Mouse (Mus musculus) gastrocnemius, adult 8-10 months (tissue): ENCODE results near the gene Rdh5. TPM values are rescaled to one million over a fixed set of nuclear protein-coding genes. Genes with fewer than 3 reads are reported as not detected.

Source experiments
- DNase-seq, 2 experiments: peaks; one replicate each; pipeline ENCODE4 v3.0.0; 2022; ENCODE audit warnings: low spot score in 2 of 2
- total RNA-seq, 4 experiments: library from RNA; stranded (reverse); gene quantifications; 2 replicates each; pipeline ENCODE4 v1.2.4; 2022

Rdh5 gene
- total RNA-seq, 4 experiments from 2014 or later: 3.1 to 4.2 (median 3.7) TPM

- DNase-seq: peak; percentile 87 to 91
These were observed 13.1 kb downstream of the Rdh5 start for GRCm38 (mm10) chr10:128909567-128910028.

DNA sequence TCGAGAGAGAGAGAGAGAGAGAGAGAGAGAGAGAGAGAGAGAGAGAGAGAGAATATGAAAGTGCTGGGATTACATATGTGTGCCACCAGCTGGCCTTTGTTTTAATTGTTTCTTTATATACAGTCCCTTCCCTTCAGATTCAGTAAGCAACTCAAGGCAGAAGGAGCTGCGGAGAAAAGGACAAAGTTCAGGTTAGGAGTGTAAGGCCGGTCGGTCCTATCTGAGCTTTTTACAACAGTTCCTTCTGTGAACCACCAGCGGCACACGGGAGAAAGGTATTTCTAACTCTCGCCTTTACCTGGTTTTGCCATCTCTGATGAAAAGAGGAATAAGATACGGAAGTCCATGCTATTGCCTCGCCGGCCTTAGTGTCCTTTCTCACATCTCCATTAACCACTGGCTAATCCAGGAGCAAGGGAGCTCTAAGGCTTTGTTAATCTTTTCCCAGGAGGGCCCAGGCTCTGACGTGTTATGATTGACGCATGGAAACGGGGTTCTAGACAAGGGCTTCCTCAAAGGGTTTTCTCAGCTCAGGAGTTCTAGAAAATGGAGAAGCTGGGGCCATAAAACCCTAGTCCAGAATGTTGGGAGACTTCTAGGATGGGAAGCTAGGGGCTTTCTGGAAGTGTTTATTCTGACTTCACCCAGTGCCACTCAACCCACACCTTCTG lies 13.8 kb downstream of the Rdh5 start:
- DNase-seq: no peak

DNA sequence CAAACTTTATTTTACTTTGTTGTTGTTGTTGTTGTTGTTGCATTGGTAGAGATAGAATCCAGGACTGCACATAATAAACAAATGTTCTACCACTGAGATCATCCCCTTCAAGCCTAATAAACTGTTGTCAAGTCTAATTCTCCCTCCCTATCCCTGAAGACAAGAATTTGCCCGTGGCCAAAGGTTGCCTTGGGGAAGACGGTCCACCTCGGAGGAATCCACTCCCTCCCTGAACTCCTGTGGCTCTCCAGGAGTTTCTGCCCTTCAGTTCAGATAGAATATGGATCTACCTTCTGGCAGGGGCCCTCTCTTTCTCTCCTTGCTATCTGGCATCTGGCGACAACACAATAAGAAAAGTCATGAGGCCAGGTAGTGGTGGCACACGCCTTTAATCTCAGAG lies 17.9 kb downstream of the Rdh5 start:
- DNase-seq: no peak

DNA sequence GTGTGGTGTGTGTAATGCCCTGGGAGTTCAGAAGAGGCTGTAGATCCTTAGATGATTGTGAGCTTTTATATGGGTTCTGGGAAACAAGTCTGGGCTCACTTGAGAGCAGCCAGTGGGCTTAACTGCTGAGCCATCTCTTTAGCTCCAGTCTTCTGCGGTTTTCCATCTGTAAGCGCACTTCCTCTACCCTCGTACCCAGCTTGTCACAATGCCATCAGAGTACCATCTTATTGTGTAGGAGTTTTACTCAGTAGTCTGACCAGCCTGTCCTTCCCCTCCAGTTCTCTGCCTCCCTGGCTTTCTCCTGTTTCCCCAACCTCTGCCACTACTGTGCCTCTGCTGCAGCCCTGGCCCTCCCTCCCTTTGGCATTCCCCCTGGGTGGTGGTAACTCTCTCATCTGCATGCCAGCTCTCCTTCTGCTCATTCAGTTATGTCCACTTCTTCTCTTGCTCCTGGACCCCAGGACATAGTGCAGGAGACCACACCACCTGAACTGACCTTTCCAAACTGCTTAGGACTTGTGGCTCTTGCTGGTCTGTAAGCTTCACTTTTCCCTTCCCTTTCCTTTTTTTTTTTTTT lies 20.2 kb downstream of the Rdh5 start:
- no peak for DNase-seq

DNA sequence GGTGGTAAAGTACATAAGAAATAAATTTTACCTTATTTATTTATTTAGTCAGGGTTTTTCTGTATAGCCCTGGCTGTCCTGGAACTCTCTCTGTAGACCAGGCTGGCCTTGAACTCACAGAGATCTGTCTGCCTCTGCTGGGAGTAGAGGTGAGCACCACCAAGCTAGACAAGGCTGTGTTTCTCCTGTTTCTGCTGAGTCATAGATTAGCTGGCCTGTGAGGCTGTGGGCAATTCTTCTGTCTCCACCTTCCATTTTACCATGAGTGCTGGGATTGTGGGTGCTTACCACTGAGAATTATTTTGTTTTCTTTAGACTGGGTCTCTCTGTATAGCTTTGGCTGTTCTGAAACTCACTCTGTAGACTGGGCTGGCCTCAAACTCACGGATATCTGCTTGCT lies 21.3 kb downstream of the Rdh5 start:
- DNase-seq: no peak

DNA sequence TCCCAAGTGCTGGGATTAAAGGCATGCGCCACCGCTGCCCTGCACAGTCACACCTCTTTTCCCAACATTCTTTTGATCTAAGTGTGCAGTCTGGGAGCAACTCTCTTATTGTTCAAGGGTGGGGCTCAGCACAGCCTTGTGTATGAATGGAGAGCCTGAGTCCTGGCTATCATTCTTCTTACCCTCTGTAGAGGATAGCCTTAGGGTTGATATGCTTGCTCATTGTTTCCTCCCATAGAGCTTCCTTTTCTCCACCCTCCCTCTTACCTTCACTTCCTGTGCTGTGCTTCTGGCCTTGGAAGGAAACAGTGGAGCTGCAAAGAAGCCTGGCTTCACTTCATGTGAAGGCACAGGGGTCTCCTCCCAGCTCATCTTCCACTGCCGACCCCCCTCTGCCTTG lies 22.0 kb downstream of the Rdh5 start, which contains the start of gene Cd63:
Gene Cd63 (plus strand): TSS at position 292 of the 400 bp plus-strand sequence.
- DNase-seq: no peak

GRCm38 (mm10) chr10:128899759-128900490 lies 22.8 kb downstream of the Rdh5 start:
- DNase-seq: no peak

- no peak for DNase-seq
These were observed 25.2 kb downstream of the Rdh5 start for GRCm38 (mm10) chr10:128897501-128897900.

GRCm38 (mm10) chr10:128896807-128897206 lies 25.9 kb downstream of the Rdh5 start:
- no peak for DNase-seq

DNA sequence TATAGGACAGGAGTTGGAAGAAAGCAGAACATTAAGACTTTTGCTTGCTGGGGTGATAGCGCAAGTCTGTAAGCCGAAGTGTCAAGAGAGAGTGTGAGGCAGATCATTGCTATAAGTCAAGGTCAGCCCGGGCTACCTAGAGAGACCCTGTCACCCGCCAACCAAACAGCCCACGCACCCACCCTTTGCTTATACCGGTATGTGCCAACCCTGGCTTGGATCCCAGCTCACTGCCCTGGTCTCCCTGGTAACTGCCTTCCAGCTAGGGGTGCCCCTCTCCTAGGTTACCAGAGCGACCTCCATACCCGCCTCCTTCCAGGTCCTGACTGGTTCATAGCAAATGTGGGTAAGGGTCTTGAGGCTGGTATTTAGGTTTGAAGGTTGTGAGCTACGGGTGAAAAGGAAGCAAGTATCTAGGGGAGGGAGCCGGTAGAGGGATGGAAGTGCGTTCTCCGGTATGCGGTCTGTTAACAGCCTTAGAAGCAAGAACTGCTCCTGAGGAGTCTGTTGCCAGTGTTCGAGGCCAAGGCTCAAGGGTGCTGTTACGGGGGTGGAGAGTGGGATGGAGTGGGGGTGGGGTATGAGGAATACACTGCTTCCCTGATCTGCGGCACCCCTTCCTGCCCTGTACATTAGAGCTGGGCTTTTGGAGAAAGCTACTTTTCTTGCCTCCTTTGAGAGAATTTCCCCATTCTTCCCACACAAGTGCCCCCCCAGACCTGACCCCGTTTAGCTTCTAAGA lies 26.6 kb downstream of the Rdh5 start:
- DNase-seq: no peak

DNA sequence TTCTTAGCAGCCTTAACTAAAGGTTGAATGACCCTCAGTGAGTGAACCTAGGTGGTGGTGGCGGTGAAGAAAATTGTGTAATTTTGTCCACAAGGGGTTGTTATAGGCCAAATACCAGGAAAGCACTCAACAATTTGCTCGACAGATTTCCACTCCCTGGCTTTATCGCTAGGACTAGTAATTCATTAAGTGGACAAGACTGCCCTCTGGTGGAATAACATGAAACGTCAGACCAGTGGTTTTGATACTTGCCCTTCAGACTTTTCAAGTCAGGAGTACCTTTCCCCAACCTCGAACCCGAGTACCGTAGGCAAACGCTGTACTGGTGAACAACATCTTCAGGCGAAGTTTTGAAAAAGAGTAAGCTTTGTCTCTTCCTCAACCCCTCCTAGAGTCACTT lies 27.3 kb downstream of the Rdh5 start:
- peak in 1 of 2 experiments; percentile 48 for DNase-seq

DNA sequence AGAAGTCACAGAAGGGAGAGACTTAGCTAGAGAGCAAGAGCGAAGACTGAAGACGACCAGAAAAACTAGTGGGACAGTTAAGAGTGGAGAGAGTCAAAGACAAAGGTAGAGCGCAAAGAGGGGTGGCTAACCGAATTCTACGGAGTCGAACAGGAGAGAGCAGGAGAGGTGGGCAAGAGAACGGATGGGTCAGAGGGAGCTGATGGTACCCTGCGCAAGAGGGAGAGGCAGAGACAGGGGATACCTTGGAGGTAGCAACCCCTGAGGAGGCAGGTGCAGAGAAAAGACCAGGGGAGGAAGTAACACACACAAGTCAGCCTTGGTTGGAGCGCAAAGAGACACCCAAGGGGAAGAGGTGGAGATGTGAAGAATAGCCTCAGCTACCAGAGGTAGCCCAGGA lies 30.4 kb downstream of the Rdh5 start:
- DNase-seq: no peak

- DNase-seq: no peak
These were observed 31.2 kb downstream of the Rdh5 start, which contains the start of gene Gdf11 for GRCm38 (mm10) chr10:128891296-128892094. Gdf11 (minus strand) TSS chr10:128891718.

DNA sequence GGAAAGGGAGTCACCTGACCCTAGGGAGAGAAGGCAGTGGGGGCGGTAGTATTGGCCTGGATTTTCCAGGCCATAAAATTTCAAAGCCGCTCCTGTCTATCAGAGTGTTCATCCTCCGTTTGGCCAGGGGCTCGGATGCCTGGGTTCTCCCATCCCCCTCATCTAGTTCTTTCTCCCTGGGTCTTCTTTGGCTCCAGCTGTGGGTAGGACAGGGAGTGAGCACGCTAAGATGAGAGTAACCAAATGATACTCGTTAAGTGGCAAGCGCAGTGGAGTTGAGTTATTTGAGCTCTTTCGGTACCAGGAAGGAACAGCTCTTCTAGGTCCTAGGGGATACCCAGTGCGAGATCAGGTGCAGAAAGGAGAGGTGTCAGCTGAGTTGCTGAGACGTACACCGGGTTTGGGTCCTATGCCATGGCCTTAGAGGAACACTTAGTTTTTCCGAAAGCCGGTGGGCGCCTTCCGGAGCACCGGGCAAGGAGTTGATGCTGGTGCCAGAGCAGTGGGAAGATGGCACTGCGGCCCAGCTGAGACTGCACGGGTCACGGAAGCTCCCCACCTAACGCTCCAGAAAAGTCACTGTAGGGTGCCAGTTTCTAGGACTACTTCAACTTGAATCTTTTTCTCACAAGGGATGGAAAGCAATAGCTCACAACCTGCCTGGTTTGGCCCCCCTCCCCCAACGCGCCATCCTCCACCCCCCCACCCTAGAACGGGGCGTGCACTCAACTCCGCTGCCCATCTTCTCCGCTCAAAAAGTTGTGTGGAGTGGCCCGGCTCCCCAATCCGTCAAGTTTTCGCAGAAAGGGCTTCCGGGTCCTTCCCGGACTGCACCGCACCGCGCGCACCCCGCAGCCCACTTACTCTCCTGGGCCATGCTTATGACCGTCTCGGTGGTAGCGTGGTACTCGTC lies 32.0 kb downstream of the Rdh5 start:
- no peak for DNase-seq

DNA sequence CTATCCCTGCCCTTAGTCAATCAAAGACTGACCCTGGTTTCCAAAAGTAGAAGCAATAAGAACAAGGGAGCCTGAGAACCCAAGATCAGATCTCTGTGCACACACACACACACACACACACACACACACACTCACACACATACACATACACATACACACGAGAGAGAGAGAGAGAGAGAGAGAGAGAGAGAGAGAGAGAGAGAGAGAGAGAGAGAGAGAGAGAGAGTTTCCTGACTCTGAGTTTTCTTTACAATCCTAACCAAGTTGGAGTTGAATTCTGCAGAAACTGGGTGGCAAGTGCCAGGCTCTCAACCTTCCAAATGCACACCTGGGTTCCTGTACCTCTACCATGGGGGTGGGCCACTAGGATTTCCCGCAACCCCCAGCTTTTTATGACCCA lies 32.8 kb downstream of the Rdh5 start:
- no peak for DNase-seq

- no peak for DNase-seq
These were observed 33.5 kb downstream of the Rdh5 start for GRCm38 (mm10) chr10:128888941-128889827.

GRCm38 (mm10) chr10:128882067-128882466 lies 40.6 kb downstream of the Rdh5 start:
- DNase-seq: no peak

GRCm38 (mm10) chr10:128878811-128879210 lies 43.9 kb downstream of the Rdh5 start:
- no peak for DNase-seq

DNA sequence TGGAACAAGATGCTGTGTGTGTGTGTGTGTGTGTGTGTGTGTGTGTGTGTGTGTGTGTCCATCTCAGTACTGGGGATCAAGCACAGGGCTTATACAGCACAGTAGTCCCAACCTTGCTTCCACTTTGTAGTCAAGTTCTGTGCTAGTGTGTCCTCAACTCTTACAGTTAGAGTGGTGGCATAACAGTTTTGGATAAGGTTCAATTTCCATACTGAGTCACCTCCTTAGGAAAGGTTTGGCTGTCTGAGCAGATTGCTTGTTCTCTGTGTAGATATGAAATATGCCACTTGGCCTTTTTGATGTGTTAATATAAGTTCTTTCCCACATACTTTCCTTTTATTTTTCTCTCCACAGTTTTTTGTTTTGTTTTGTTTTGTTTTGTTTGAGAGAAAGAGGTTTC lies 44.4 kb downstream of the Rdh5 start:
- no peak for DNase-seq
